Mouse (Mus musculus) heart, postnatal 25 days (tissue): ENCODE data around the gene Olfr1340. TPM values are rescaled to one million over a fixed set of nuclear protein-coding genes. Genes with fewer than 3 reads are reported as not detected.

ENCODE experiments used
- DNase-seq: peaks from one replicate; pipeline ENCODE4 v3.0.0; 2022; ENCODE audit warnings: low spot score
- intact Hi-C: fragments of 180-260 bp; cut with DNase I; formaldehyde crosslinking; loops from one replicate; pipeline ENCODE4 v1.15.1; 2025
- total RNA-seq, 2 experiments: library from RNA; stranded (reverse); gene quantifications; 2 replicates each; pipeline ENCODE4 v1.2.3; 2021

The Olfr1340 gene
- not detected for total RNA-seq

GRCm38 (mm10) chr4:118719838-118720237, at the start of gene Olfr1340:
Gene Olfr1340 (plus strand): TSS chr4:118720138.
- DNase-seq = no peak
- intact Hi-C loops = no loop called here

- intact Hi-C loops = no loop called here
- no peak for DNase-seq
Observed at GRCm38 (mm10) chr4:118687086-118687485, 32.9 kb upstream of the Olfr1340 start.

GRCm38 (mm10) chr4:118692412-118692973, 27.4 kb upstream of the Olfr1340 start, which contains the start of gene Olfr1342:
Gene Olfr1342 (minus strand): TSS chr4:118692756.
- intact Hi-C loops = no loop called here

GRCm38 (mm10) chr4:118693812-118694211, 26.1 kb upstream of the Olfr1340 start:
- intact Hi-C loops = no loop called here

More at GRCm38 (mm10) chr4:118692412-118692973, 27.4 kb upstream of the Olfr1340 start, which contains the start of gene Olfr1342:
- no peak for DNase-seq

GRCm38 (mm10) chr4:118703223-118703622, 16.7 kb upstream of the Olfr1340 start, which contains the start of gene Olfr1341:
Gene Olfr1341 (plus strand): TSS chr4:118703523.
- intact Hi-C loops = no loop called here
- DNase-seq = no peak

More at GRCm38 (mm10) chr4:118693812-118694211, 26.1 kb upstream of the Olfr1340 start:
- DNase-seq = no peak

DNA sequence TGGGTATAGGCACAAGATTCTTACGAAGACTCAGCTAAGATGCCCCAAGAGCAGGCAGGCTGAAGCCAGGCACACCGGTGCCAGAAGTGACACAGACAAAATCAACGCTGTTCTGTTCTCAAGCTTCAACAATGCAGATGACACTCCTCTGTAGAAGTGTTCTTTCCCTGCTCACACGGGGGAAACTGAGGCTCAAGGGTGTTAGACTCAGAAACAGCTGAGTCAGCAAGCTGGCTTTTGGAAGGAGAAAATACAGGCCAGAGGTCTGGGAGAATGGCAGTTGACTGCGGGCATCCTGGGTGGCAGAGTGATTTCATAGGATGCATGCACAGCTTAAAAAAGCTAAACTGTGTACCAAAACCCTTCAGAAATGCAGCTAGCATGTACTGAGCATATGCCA, 11.9 kb upstream of the Olfr1340 start:
- intact Hi-C loops = no loop called here
- DNase-seq = no peak

DNA sequence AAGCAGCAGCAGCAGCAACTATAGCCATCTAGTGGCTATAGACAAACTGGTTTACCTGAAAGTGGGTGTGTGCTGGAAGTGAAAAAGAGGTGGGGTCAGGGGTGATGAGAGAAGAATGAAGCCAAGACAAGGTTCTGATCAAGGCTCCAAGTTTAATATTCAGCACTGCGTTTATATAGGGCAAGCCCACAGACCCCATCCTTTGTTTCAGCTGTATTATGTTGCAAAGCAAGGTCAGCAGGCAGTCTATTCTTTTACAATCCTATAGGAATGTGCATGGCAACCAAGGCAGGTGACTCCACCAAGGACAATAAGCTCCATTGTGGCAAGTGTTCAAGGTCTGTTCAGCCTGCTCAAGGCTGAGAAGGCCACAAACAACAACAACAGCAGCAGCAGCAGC, 8.3 kb upstream of the Olfr1340 start:
- no peak for DNase-seq
- intact Hi-C loops = no loop called here

- no peak for DNase-seq
- intact Hi-C loops = no loop called here
Observed at GRCm38 (mm10) chr4:118721742-118722483, 2.0 kb downstream of the Olfr1340 start.

GRCm38 (mm10) chr4:118731875-118732274, 11.9 kb downstream of the Olfr1340 start, which contains the start of gene Olfr1339:
Gene Olfr1339 (plus strand): TSS chr4:118732175.
- intact Hi-C loops = no loop called here
- DNase-seq = no peak

GRCm38 (mm10) chr4:118739574-118739973, 19.6 kb downstream of the Olfr1340 start:
- intact Hi-C loops = loop anchor here (5.0 kb wide), 1 partner anchor 33 kb away; no protein-coding TSS in a partner anchor
- no peak for DNase-seq

DNA sequence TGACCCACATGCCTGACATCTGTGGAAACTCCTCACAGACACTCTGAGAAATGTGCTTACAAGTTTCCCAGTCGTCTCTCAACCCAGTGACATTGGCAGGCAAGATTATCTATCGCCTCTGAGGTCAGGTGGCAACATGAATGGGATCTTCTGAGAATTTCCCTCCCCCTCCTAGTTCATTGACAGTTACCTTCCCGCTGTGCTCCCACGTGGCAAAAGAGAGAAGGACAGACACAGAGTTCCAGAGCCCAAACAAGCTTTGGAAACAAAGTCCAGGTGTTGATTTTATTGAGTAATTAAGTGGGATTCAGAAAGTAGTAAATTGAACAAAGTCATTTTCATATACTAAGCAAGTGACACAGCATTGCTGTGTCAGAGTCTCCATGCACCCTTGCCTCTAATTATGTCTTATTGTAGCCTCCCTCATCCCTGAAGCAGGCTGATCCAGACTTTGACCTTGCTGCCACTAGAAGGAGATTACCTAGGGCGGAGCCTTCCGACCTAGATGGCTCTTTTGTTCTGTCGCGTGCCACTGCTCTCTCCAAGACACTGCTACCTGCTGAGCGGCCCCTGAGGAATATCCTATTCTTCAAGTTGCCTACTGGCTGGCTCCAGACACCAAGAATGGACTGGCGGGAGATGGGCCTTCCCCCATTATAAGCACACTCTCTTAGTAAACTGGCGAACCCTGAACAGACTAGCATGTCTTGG, 21.2 kb downstream of the Olfr1340 start:
- DNase-seq = no peak
- intact Hi-C loops = no loop called here

- intact Hi-C loops = no loop called here
- no peak for DNase-seq
Observed at GRCm38 (mm10) chr4:118741881-118742280, 21.9 kb downstream of the Olfr1340 start.

DNA sequence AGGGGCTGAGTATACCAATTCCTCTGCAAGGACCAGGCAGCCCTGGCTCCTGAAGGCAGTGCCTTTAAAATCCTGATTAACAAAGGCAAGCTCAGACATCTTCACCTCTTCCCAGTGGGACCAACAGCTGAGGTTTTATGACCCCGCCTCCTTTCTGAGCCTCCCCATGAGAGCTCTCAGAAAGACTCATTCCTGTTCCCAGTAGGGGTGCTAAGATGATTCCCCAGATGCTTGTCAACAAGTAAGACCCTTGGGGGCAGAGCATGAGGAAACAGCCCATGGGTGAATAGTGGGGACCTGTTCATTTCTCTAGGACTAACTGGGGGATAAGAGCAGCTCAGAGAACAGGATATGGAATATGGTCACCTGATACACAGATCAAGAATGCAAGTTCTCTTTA, 38.7 kb downstream of the Olfr1340 start, which contains the start of gene Olfr1338:
Gene Olfr1338, minus strand, starts transcription at position 101 of the 400 bp plus-strand sequence.
- intact Hi-C loops = no loop called here
- DNase-seq = no peak

Other genes starting within 250 kb of the Olfr1340 start
- 10 to 100 TPM; 64.0 to 75.8 TPM for gene Tie1, start 230.1 kb upstream of the Olfr1340 start, total RNA-seq
- not detected for gene 2610528J11Rik, start 193.1 kb upstream of the Olfr1340 start, total RNA-seq
- gene Tmem125, start 176.1 kb upstream of the Olfr1340 start, total RNA-seq = under 1 TPM in 1 of 2 experiments, not detected in 1; 0.17 TPM
- gene Cfap57, start 99.4 kb upstream of the Olfr1340 start, total RNA-seq = under 1 TPM in 1 of 2 experiments, not detected in 1; 0.05 TPM
- 10 to 100 TPM; 36.6 to 38.2 TPM for gene Ebna1bp2, start 99.3 kb upstream of the Olfr1340 start, total RNA-seq
- gene Olfr62, start 61.2 kb upstream of the Olfr1340 start, total RNA-seq = not detected
- gene Olfr1342, start 27.4 kb upstream of the Olfr1340 start, total RNA-seq = not detected
- gene Olfr1341, start 16.6 kb upstream of the Olfr1340 start, total RNA-seq = not detected
- not detected for gene Olfr1339, start 12.0 kb downstream of the Olfr1340 start, total RNA-seq
- gene Olfr1338, start 38.6 kb downstream of the Olfr1340 start, total RNA-seq = not detected
- not detected for gene Olfr1337, start 62.4 kb downstream of the Olfr1340 start, total RNA-seq
- gene Olfr1335, start 89.8 kb downstream of the Olfr1340 start, total RNA-seq = not detected
- not detected for gene Olfr1333, start 116.1 kb downstream of the Olfr1340 start, total RNA-seq
- gene Olfr1331, start 144.5 kb downstream of the Olfr1340 start, total RNA-seq = not detected
- gene Olfr1330, start 168.5 kb downstream of the Olfr1340 start, total RNA-seq = not detected
- not detected for gene Olfr1329, start 197.3 kb downstream of the Olfr1340 start, total RNA-seq
- not detected for gene Olfr1328, start 218.5 kb downstream of the Olfr1340 start, total RNA-seq
- gene Lao1, start 241.4 kb downstream of the Olfr1340 start, total RNA-seq = under 1 TPM; 0.18 to 0.34 TPM